Mouse (Mus musculus): ENCODE measurements around the gene Nags. TPM values are rescaled to one million over a fixed set of nuclear protein-coding genes. Genes with fewer than 3 reads are reported as not detected.

The Nags gene
- total RNA-seq, 1 experiment from 2014 or later, result not detected

GRCm38 (mm10) chr11:102196018-102196797 is 50.9 kb downstream of the Nags start:
- no peak for ATAC-seq (replicated peaks; ENCODE audit: insufficient number of reproducible peaks, low FRiP score, low TSS enrichment, poor library complexity, severe bottlenecking)

- ATAC-seq (replicated peaks; ENCODE audit: insufficient number of reproducible peaks, low FRiP score, low TSS enrichment, poor library complexity, severe bottlenecking), result no peak
These were observed 52.9 kb downstream of the Nags start for GRCm38 (mm10) chr11:102198245-102198644.

Other genes starting within 250 kb of the Nags start
- gene Sost, start 178.5 kb upstream of the Nags start, total RNA-seq (2017), result not detected in 3 replicates
- 2.4 TPM in 1 of 3 replicates, not detected in the others for gene Cfap97d1, start 161.2 kb upstream of the Nags start, total RNA-seq (2017)
- 32.4 to 36.2 TPM (median 35.3 TPM) in 3 replicates for gene Dusp3, start 158.5 kb upstream of the Nags start, total RNA-seq (2017)
- not detected in 3 replicates for gene Mpp3, start 117.1 kb upstream of the Nags start, total RNA-seq (2017)
- 2.0 to 8.0 TPM (median 3.3 TPM) in 3 replicates for gene Cd300lg, start 104.0 kb upstream of the Nags start, total RNA-seq (2017)
- not detected in 3 replicates for gene Mpp2, start 57.0 kb upstream of the Nags start, total RNA-seq (2017)
- not detected in 3 replicates for gene Ppy, start 44.2 kb upstream of the Nags start, total RNA-seq (2017)
- not detected in 3 replicates for gene Pyy, start 37.7 kb upstream of the Nags start, total RNA-seq (2017)
- 3.1 to 9.5 TPM (median 5.5 TPM) in 3 replicates for gene Tmem101, start 10.9 kb downstream of the Nags start, total RNA-seq (2017)
- gene Lsm12, start 39.8 kb downstream of the Nags start, total RNA-seq (2017), result 26.7 to 93.0 TPM (median 26.9 TPM) in 3 replicates
- 6.1 to 10.7 TPM (median 9.1 TPM) in 3 replicates for gene G6pc3, start 44.1 kb downstream of the Nags start, total RNA-seq (2017)
- 46.5 to 54.0 TPM (median 51.7 TPM) in 3 replicates for gene Hdac5, start 84.7 kb downstream of the Nags start, total RNA-seq (2017)
- gene BC030867, start 103.4 kb downstream of the Nags start, total RNA-seq (2017), result not detected in 3 replicates
- gene Asb16, start 123.2 kb downstream of the Nags start, total RNA-seq (2017), result not detected in 3 replicates
- 25.7 to 34.3 TPM (median 26.5 TPM) in 3 replicates for gene Tmub2, start 139.4 kb downstream of the Nags start, total RNA-seq (2017)
- 29.9 to 43.6 TPM (median 29.9 TPM) in 3 replicates for gene Atxn7l3, start 151.1 kb downstream of the Nags start, total RNA-seq (2017)
- 160 to 166 TPM (median 161 TPM) in 3 replicates for gene Ubtf, start 174.2 kb downstream of the Nags start, total RNA-seq (2017)
- gene Slc4a1, start 220.7 kb downstream of the Nags start, total RNA-seq (2017), result 2.2 to 10.4 TPM (median 8.0 TPM) in 3 replicates
- gene Rundc3a, start 247.9 kb downstream of the Nags start, total RNA-seq (2017), result 4.8 TPM in 1 of 3 replicates, not detected in the others

Measured in monocyte, adult 5-6 weeks (primary cell).